Mouse (Mus musculus): ENCODE results near the gene 4933436I01Rik. TPM values are rescaled to one million over a fixed set of nuclear protein-coding genes. Genes with fewer than 3 reads are reported as not detected.

The 4933436I01Rik gene
- polyA plus RNA-seq (2015; fragmentation: Nextera tagmentation; extraction: Ambion mirVana), result not detected in 2 replicates

DNA sequence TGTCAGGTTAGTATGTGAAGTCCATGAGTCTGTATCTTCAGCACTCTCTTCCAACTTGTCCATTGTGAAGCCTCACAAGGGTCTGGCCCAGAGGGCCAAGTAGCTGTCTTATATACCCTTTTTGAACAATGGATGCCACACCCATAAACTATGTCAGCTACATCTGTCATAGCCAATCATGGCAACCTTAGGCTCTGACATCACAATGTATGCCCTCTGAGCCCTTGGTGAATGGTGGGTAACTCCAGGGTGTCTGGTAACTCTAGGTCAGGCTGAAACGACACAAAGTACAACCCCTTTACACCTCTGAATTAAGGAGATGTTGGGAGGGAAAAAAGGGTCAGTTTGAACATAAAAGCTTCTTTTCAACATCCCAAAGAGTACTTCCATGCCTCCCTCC lies at the start of gene 4933436I01Rik:
4933436I01Rik (minus strand) TSS at position 101 of the 400 bp plus-strand sequence.
- Histone ChIP-seq H3K4me3 (ENCODE audit: low read length) (no peak within 1 kb of the TSS), H3K9ac (ENCODE audit: low read depth, low read length) (no peak within 1 kb of the TSS), H3K4me1 (ENCODE audit: control insufficient read depth, insufficient read depth, low read depth, low read length) (no peaks in the 10 kb centered on the region), H3K27me3 (replicated peaks; ENCODE audit: control insufficient read depth, insufficient read depth, low read length) (no peaks in the 10 kb centered on the region), H3K9me3 (ENCODE audit: control insufficient read depth, low read length) (no peaks in the 10 kb centered on the region), H3K4me2 (ENCODE audit: low read length) (no peak within 1 kb of the TSS), H3K27ac (ENCODE audit: low read depth, low read length) (no peak within 1 kb of the TSS), H3K36me3 (ENCODE audit: control insufficient read depth, insufficient read depth, low read length) (no peaks in the 10 kb centered on the region)
- WGBS, result 63% methylated on average over 1 of the region's 1 CpGs
- ATAC-seq, result no peak

DNA sequence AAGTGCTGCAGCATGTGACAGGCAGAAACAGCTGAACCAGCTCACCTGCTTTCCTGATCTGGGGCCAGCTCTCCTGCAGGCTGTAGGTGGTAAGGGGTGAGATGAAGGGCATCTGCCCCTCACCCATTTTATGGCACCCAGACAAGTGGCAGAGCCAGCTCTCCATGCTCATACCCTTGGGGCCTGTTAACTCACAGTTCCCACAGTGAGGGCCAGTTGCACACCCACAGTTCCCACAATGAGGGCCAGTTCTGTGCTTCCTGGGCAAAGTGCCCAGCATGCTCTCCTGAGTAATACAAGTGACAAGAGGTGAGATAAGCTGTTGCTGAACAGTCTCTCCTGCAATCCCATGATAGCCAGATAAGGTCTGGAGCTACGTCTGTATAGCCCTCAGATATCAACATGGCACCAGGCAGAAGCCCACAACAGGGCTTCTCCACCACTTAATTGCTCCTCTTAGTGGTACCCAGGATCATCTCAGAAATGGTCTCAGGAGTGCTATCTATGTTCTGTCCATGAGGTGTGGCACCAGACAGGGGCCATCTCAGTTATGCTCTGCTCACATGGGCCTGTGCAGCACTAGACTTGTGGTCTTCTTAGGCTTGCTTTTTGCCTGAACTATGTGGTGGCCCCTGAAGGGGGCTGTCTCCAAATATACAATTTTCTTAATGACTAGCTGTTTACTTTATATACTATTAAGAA lies 3.7 kb upstream of the 4933436I01Rik start:
- Histone ChIP-seq H3K4me1 (ENCODE audit: control insufficient read depth, insufficient read depth, low read depth, low read length) (no peaks in the 10 kb centered on the region), H3K9ac (ENCODE audit: low read depth, low read length) (no peak overlapping the region), H3K9me3 (ENCODE audit: control insufficient read depth, low read length) (no peaks in the 10 kb centered on the region), H3K27ac (ENCODE audit: low read depth, low read length) (no peak overlapping the region), H3K4me3 (ENCODE audit: low read length) (no peak overlapping the region), H3K27me3 (replicated peaks; ENCODE audit: control insufficient read depth, insufficient read depth, low read length) (no peaks in the 10 kb centered on the region), H3K36me3 (ENCODE audit: control insufficient read depth, insufficient read depth, low read length) (no peaks in the 10 kb centered on the region), H3K4me2 (ENCODE audit: low read length) (no peak overlapping the region)
- ATAC-seq, result no peak
- 75% methylated on average over 1 of the region's 1 CpGs for WGBS

DNA sequence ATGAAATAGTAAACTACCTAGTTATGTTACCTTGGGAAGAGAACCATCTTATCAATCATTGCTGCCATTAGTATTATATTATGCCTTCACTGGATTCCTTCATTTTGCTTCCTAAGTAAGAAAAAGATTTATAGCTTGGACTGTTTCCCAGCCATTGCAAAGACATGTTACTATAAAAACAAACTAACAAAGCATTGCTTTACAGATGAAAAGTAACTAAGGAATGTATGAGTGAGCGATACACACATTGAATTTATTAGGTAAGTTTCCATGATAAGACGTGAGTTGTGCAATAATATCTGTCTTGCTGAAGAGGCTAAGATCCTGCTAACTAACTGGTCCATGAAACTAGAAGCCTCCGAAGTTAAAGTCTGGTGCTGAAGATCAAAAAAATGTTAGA lies 37.8 kb downstream of the 4933436I01Rik start:
- no peaks in the 10 kb centered on the region for H3K27me3 ChIP-seq (replicated peaks; ENCODE audit: control insufficient read depth, insufficient read depth, low read length)
- no peaks in the 10 kb centered on the region for H3K9me3 ChIP-seq (ENCODE audit: control insufficient read depth, low read length)
- no peak overlapping the region for H3K4me3 ChIP-seq (ENCODE audit: low read length)
- H3K36me3 ChIP-seq (ENCODE audit: control insufficient read depth, insufficient read depth, low read length), result no peaks in the 10 kb centered on the region
- no peaks in the 10 kb centered on the region for H3K4me1 ChIP-seq (ENCODE audit: control insufficient read depth, insufficient read depth, low read depth, low read length)
- no peak overlapping the region for H3K9ac ChIP-seq (ENCODE audit: low read depth, low read length)
- 87% methylated on average over 3 of the region's 3 CpGs for WGBS
- no peak overlapping the region for H3K27ac ChIP-seq (ENCODE audit: low read depth, low read length)
- ATAC-seq, result no peak
- no peak overlapping the region for H3K4me2 ChIP-seq (ENCODE audit: low read length)

Other genes with a start within 250 kb of the 4933436I01Rik start
- gene Gm1140, start 227.9 kb downstream of the 4933436I01Rik start, polyA plus RNA-seq (2015; fragmentation: Nextera tagmentation; extraction: Ambion mirVana), result not detected in 2 replicates
- gene Gm14692, start 225.8 kb downstream of the 4933436I01Rik start, polyA plus RNA-seq (2015; fragmentation: Nextera tagmentation; extraction: Ambion mirVana), result not detected in 2 replicates